Mouse (Mus musculus): Measurements from ENCODE around the gene Kcnip4. TPM values are rescaled to one million over a fixed set of nuclear protein-coding genes. Genes with fewer than 3 reads are reported as not detected.

Gene Kcnip4
- total RNA-seq, 2 experiments from 2014 or later: 2.9 to 3.3 TPM

DNA sequence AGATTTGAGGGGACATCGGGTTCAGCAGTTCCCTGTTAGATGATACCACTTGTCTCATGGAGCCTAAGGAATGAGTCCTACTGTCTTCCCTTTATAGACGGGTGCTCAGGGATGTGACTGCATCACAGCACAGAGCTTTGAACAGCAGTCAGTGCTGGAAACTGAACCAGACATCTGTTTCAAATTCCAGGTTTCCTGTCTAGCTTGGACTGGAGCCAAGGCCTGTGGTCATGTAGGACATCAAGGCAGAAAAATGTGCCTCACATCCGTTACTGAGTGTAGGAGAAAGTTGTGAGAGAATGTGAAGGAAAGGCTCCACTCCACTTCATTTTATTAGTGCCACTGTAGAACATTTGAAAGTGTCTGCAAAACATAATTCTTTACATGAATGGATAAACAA lies 1122.2 kb downstream of the Kcnip4 start:
- peak; percentile 7 for DNase-seq

DNA sequence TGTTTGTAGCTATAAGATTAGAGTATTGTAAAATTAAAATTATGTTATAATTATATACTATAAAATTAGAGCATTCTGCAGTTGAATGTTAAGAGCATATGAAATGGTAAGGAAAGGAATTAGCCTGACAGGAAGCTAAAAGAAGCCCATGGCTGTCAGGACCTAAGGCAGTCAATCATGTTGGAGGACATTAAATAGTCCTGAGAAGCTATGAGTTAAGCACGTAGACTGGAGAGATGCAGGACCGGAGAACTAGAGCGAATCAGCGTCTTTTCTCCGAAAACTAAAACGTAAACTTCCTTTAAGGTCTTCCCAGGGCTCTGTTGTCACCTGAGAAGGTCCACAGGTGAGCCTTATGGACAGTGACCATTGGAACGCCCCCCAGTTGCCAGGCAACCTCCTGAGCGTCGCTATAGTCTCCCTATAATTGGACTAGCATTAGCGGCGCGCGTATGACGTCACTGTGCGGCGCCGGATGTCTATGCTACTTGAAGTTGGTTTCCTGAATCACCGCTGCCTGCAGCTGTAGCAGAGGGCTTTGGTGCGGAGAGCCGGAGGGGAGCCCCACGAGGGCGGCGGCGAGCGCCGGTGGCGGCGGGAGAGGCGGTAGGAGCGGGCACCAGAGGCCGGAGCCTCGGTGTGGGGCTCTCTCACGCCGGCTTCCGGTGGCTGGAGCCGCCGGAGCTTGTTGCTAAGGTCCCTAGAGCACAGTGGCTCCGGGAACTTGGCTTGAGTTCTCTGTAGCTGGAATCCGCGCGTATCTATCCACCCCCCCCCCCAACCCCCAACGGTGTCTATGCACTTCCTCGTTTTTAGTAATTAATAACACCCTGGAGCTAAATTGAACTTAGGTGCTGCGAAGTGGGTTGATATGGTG lies 1152.6 kb downstream of the Kcnip4 start:
- peak; percentile 95 for DNase-seq

DNA sequence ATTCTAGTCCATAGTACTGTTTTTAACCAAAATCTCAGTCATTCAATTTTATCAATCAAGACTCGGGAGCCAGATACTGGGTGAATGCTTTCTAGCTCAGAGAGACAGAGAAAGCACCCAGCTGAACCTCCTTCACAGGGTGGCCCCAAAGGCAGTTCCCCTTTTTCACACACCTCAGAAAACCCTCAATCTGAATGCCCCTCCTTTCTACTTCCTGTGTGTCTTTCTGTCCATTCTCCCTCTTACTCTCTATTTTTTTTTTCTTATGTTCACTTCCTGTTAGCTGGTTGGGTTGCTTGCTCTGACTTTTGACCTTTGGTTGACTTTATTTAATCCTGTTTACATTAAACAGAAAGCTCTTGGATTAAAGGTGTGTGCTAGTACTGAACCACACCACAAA lies 1175.4 kb downstream of the Kcnip4 start:
- no peak for DNase-seq

DNA sequence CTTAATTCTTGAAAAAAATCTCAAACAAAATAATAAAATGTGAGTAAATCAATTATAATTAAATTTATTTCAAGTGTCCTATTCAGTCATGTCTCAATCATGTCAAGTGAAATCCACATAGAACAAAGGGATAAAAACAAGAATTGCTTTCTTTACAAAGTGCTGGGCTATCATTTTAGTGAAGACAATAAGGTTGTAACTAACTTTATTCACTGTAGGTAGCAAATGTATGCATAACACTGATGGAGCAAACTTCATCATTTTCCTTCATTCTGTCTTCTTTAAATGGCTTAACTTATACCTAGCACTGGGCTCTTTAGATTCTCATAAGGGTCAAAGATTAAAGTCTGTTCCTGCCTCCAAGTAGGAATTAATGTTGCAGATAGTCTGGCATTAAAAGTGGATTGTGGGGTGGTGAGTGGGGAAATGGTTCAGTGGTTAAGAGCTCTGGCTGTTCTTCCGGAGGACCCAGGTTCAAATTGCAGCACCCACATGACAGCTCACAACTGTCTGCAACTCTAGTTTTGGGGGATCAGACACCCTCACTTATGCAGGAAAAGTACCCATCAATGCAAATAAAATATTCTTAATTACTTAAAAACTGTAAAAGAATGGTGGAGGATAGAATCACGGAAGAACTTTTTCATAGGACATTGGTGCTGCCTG lies 1178.6 kb downstream of the Kcnip4 start:
- no peak for DNase-seq

DNA sequence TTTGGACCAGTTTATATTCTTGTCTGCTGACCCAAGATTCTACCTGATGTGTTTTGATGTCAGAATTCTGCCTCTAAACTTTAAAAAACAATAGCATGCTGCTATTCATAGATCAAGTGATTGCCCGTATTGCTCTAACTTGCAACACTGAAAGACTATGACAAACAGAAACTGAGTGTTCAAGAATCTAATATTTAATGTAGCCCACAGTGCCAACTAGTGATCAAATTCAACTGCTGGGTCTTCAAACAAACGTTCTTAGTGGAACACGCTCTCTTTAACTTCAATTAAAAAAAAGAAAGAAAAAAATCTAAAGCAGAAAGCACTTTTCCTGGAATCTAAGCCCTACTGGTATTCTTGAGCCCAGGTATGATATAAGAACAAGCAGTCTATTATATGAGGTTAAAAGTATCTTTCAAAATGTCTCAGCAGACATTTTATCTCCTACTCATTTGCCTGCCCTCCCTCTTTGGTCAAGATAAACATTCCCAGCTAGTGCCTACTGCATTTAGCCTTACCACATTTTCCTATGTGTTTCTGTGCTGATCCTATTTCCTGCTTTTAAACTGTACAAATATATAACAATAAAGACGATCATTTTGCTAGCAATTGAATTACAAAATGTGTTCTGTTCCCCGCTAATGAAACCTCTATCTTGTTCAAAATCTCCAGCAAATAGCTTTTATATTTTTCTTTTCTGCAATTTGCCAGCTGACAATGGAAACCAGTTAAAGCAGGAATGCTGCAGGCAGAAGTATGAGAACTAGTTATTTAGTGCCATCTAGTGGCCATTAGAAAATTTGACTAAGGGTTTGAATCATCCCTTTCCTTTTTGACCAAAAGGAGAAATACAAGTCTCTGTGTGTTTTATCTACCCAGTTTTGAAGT lies 1179.4 kb downstream of the Kcnip4 start:
- no peak for DNase-seq

DNA sequence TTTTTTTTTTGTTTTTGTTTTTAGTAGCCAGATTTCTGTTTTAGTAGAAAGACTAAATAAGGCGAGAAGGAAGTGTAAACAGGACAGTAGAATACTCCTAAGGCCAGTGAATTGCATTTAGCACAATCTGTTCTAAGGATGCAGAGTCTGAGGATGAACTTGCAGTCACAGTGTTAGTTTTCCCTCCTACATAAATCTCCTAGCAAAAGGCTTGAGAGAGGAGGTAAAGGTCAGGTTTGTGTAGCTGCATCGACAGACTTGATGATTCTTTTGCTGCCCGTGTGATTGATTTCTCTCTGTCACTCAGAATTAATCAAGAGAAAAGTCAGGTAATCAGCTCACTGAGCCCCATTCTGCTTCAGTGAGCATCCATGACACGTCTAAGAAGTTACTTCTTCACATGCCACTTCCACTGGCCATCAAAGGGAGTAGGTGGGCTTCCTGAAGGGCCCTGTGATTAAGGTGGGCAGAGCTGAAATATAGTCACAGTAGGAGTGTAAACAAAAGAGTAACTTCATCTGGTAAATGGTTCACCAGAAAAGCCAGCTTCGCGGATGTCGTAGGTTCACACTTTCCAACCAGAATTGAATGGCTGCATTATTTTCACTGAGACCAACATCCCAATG lies 1183.8 kb downstream of the Kcnip4 start:
- DNase-seq: no peak
